Mouse (Mus musculus) MEL (cell line): ENCODE measurements around the gene Rp2. TPM values are rescaled to one million over a fixed set of nuclear protein-coding genes. Genes with fewer than 3 reads are reported as not detected.

Source experiments
- DNase-seq: peaks from one replicate; pipeline ENCODE4 v3.0.0; 2011; ENCODE audit warnings: low read depth, low spot score
- H3K27ac ChIP-seq: 2 replicates; pipeline ENCODE4 v1.5.1; 2012; ENCODE audit warnings: low read depth, mild to moderate bottlenecking, control low read depth, low read length, moderate library complexity; ENCODE audit not compliant: control insufficient read depth
- H3K27me3 ChIP-seq, 2 experiments: fragments of 150-350 bp in 1 of 2; sonication (generic) in 1 of 2; 2 replicates each; pipeline ENCODE4 v1.6.1; 2012; ENCODE audit warnings: low read length in 2 of 2, mild to moderate bottlenecking in 2 of 2, improper control_type of control experiment in 1 of 2, moderate library complexity in 1 of 2; ENCODE audit not compliant: insufficient read depth in 2 of 2, control insufficient read depth in 1 of 2
- H3K36me3 ChIP-seq, 2 experiments: 2 replicates each; pipeline ENCODE4 v1.6.1; 2012 to 2014; ENCODE audit warnings: low read length in 2 of 2, improper control_type of control experiment in 1 of 2, inconsistent platforms in 1 of 2, mild to moderate bottlenecking in 1 of 2; ENCODE audit not compliant: insufficient read depth in 2 of 2, control insufficient read depth in 1 of 2
- H3K4me1 ChIP-seq, 2 experiments: fragments of 150-350 bp in 1 of 2; sonication (generic) in 1 of 2; 2 replicates each; pipeline ENCODE4 v1.6.1; 2012; ENCODE audit warnings: low read length in 2 of 2, improper control_type of control experiment in 1 of 2, mild to moderate bottlenecking in 1 of 2; ENCODE audit not compliant: insufficient read depth in 2 of 2, control insufficient read depth in 1 of 2
- H3K4me3 ChIP-seq, 2 experiments: fragments of 150-350 bp in 1 of 2; sonication (generic) in 1 of 2; 2 replicates each; pipeline ENCODE4 v1.5.1; 2012; ENCODE audit warnings: low read depth in 2 of 2, low read length in 2 of 2, mild to moderate bottlenecking in 2 of 2, moderate library complexity in 2 of 2, control low read depth in 1 of 2, improper control_type of control experiment in 1 of 2; ENCODE audit not compliant: control insufficient read depth in 1 of 2, insufficient read depth in 1 of 2
- H3K79me2 ChIP-seq: 2 replicates; pipeline ENCODE4 v1.6.1; 2012; ENCODE audit warnings: mild to moderate bottlenecking, low read length, moderate library complexity; ENCODE audit not compliant: control insufficient read depth, poor library complexity, insufficient read depth
- H3K9ac ChIP-seq: 2 replicates; pipeline ENCODE4 v1.6.1; 2012; ENCODE audit warnings: low read depth, mild to moderate bottlenecking, control low read depth, low read length, moderate library complexity; ENCODE audit not compliant: control insufficient read depth, poor library complexity, severe bottlenecking
- H3K9me3 ChIP-seq: fragments of 150-350 bp; sonication (generic); replicated peaks from 2 replicates; pipeline ENCODE4 v1.6.1; 2012; ENCODE audit warnings: mild to moderate bottlenecking, low read length, improper control_type of control experiment, moderate library complexity; ENCODE audit not compliant: insufficient read depth
- BHLHE40 ChIP-seq: IDR thresholded peaks from 2 replicates; pipeline ENCODE4 v1.6.1; 2012; ENCODE audit warnings: low read depth, mild to moderate bottlenecking, inconsistent platforms, low read length, improper control_type of control experiment, borderline replicate concordance
- CHD2 ChIP-seq: IDR thresholded peaks from 2 replicates; pipeline ENCODE4 v1.6.1; 2011; ENCODE audit warnings: low read length, improper control_type of control experiment
- E2F4 ChIP-seq: IDR thresholded peaks from 2 replicates; pipeline ENCODE4 v1.6.1; 2011; ENCODE audit warnings: low read depth, low read length, improper control_type of control experiment, borderline replicate concordance
- ELF1 ChIP-seq: IDR thresholded peaks from 2 replicates; pipeline ENCODE4 v1.6.1; 2014; ENCODE audit warnings: low read depth, mild to moderate bottlenecking, inconsistent platforms, low read length, improper control_type of control experiment, moderate library complexity
- EP300 ChIP-seq, 2 experiments: IDR thresholded peaks; 2 replicates each; pipeline ENCODE4 v1.6.1; 2011; ENCODE audit warnings: improper control_type of control experiment in 2 of 2, low read length in 2 of 2, low read depth in 1 of 2, mild to moderate bottlenecking in 1 of 2
- ETS1 ChIP-seq: IDR thresholded peaks from 2 replicates; pipeline ENCODE4 v1.6.1; 2012; ENCODE audit warnings: low read depth, mild to moderate bottlenecking, inconsistent platforms, low read length, improper control_type of control experiment, moderate library complexity
- GABPA ChIP-seq: IDR thresholded peaks from 2 replicates; pipeline ENCODE4 v1.6.1; 2012; ENCODE audit warnings: low read depth, mild to moderate bottlenecking, inconsistent platforms, low read length, improper control_type of control experiment, moderate library complexity
- GATA1 ChIP-seq: IDR thresholded peaks from 2 replicates; pipeline ENCODE4 v1.6.1; 2011; ENCODE audit warnings: low read depth, low read length, improper control_type of control experiment
- HCFC1 ChIP-seq: IDR thresholded peaks from 2 replicates; pipeline ENCODE4 v1.6.1; 2012; ENCODE audit warnings: low read depth, mild to moderate bottlenecking, inconsistent platforms, low read length, improper control_type of control experiment, moderate library complexity
- JUND ChIP-seq: IDR thresholded peaks from 2 replicates; pipeline ENCODE4 v1.6.1; 2011; ENCODE audit warnings: low read depth, mild to moderate bottlenecking, improper control_type of control experiment, low read length
- MAFK ChIP-seq: IDR thresholded peaks from 2 replicates; pipeline ENCODE4 v1.6.1; 2011; ENCODE audit warnings: low read depth, mild to moderate bottlenecking, low read length, improper control_type of control experiment, borderline replicate concordance
- MAX ChIP-seq: IDR thresholded peaks from 2 replicates; pipeline ENCODE4 v1.6.1; 2011; ENCODE audit warnings: low read length, improper control_type of control experiment
- MXI1 ChIP-seq: IDR thresholded peaks from 2 replicates; pipeline ENCODE4 v1.6.1; 2011; ENCODE audit warnings: mild to moderate bottlenecking, low read depth, low read length, improper control_type of control experiment
- MYC ChIP-seq: IDR thresholded peaks from 2 replicates; pipeline ENCODE4 v1.6.1; 2011; ENCODE audit warnings: low read depth, mild to moderate bottlenecking, low read length, improper control_type of control experiment, moderate library complexity
- POLR2AphosphoS5 ChIP-seq: IDR thresholded peaks from 2 replicates; pipeline ENCODE4 v1.6.1; 2012; ENCODE audit warnings: low read depth, borderline replicate concordance, mild to moderate bottlenecking, inconsistent platforms, low read length, moderate library complexity, mixed read lengths
- RAD21 ChIP-seq: IDR thresholded peaks from 2 replicates; pipeline ENCODE4 v1.6.1; 2011; ENCODE audit warnings: mild to moderate bottlenecking, low read depth, low read length, improper control_type of control experiment
- RCOR1 ChIP-seq: IDR thresholded peaks from 2 replicates; pipeline ENCODE4 v1.6.1; 2012; ENCODE audit warnings: low read depth, mild to moderate bottlenecking, inconsistent platforms, low read length, improper control_type of control experiment
- SIN3A ChIP-seq: IDR thresholded peaks from 2 replicates; pipeline ENCODE4 v1.6.1; 2012; ENCODE audit warnings: low read length, improper control_type of control experiment, inconsistent platforms
- TAL1 ChIP-seq: IDR thresholded peaks from 2 replicates; pipeline ENCODE4 v1.6.1; 2012; ENCODE audit warnings: mild to moderate bottlenecking, inconsistent platforms, low read length, moderate library complexity, mixed read lengths
- TBP ChIP-seq: IDR thresholded peaks from 2 replicates; pipeline ENCODE4 v1.8.0; 2011; ENCODE audit warnings: low read depth, low read length, improper control_type of control experiment
- TCF12 ChIP-seq: IDR thresholded peaks from 2 replicates; pipeline ENCODE4 v1.6.1; 2014; ENCODE audit warnings: low read depth, mild to moderate bottlenecking, inconsistent platforms, low read length, improper control_type of control experiment, moderate library complexity
- USF1 ChIP-seq: IDR thresholded peaks from 2 replicates; pipeline ENCODE4 v1.6.1; 2014; ENCODE audit warnings: low read depth, mild to moderate bottlenecking, inconsistent platforms, low read length, improper control_type of control experiment, moderate library complexity
- ZC3H11A ChIP-seq: IDR thresholded peaks from 2 replicates; pipeline ENCODE4 v1.6.1; 2012; ENCODE audit warnings: low read depth, mild to moderate bottlenecking, inconsistent platforms, low read length, improper control_type of control experiment
- ZKSCAN1 ChIP-seq: IDR thresholded peaks from 2 replicates; pipeline ENCODE4 v1.6.1; 2012; ENCODE audit warnings: low read depth, mild to moderate bottlenecking, inconsistent platforms, low read length, improper control_type of control experiment, moderate library complexity
- polyA plus RNA-seq, 2 experiments: library from polyadenylated mRNA; stranded (reverse) in 1 of 2; unstranded in 1 of 2; fragments of >175 nt in 1 of 2; fragments of >200 nt in 1 of 2; gene quantifications; 2 replicates each; pipeline versions ENCODE4 v1.2.1 to v1.2.4; 2012; ENCODE audit warnings: low replicate concordance in 2 of 2, low read depth in 1 of 2; ENCODE audit not compliant: insufficient read length in 2 of 2, insufficient read depth in 1 of 2, missing spikeins in 1 of 2
- total RNA-seq: library from RNA; depleted of rRNA; stranded (reverse); fragments of 300-350 nt; gene quantifications from 2 replicates; pipeline ENCODE4 v1.2.3, GENCODE M21; 2012

The Rp2 gene
- total and polyA plus RNA-seq, 3 experiments, result 10.0 to 16.8 TPM; not detected in 1

GRCm38 (mm10) chrX:20414885-20415622, 50.8 kb downstream of the Rp2 start:
- H3K79me2 ChIP-seq, result no peaks in the 10 kb centered on the region
- no peak overlapping the region for H3K27ac ChIP-seq
- no peaks in the 10 kb centered on the region for H3K9me3 ChIP-seq
- peaks cover 20 to 27% of the 10 kb centered on the region in 2 experiments for H3K4me1 ChIP-seq
- H3K9ac ChIP-seq, result no peak overlapping the region
- H3K4me3 ChIP-seq, result no peak overlapping the region
- no peak for DNase-seq
- peaks cover 0 to 36% of the 10 kb centered on the region in 2 experiments; a peak in 2 of 4 replicates for H3K36me3 ChIP-seq
- no peak for TF ChIP-seq RCOR1
- TF ChIP-seq BHLHE40, result no peak
- no peak for TF ChIP-seq HCFC1
- no peak for TF ChIP-seq RAD21
- no peaks in the 10 kb centered on the region for H3K27me3 ChIP-seq

DNA sequence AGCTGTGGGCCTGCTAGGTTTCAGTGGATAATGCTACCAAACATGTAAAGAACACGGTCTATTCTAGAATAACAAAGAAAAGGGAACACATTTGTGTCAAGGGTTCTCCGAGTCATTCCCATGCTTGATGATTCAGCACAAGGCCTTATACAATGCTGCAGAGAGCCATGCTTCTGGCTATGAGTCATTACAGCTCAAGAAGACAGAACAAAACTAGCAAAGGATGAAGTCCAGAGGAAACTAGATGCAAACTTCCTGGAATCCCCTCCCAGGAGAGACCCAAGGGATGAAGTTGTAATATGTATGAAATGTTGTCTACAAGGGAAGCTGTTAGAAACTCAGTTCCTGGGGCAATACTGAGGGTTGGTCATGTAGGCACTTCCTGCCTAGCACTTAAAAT, 54.2 kb downstream of the Rp2 start:
- no peaks in the 10 kb centered on the region for H3K9me3 ChIP-seq
- peak overlapping the region; percentile 24; the same call in 1 of the 2 replicates for H3K27ac ChIP-seq
- TF ChIP-seq MYC, result 0 out of 2 replicates have a peak, but pooled peaks have one; percentile 45
- no peak for TF ChIP-seq GABPA
- peak; percentile 35; the same call in 1 of the 2 replicates for TF ChIP-seq JUND
- no peak for TF ChIP-seq E2F4
- peak; percentile 63 for DNase-seq
- no peak overlapping the region for H3K9ac ChIP-seq
- no peaks in the 10 kb centered on the region for H3K27me3 ChIP-seq
- peaks cover 10 to 14% of the 10 kb centered on the region in 2 experiments for H3K4me1 ChIP-seq
- H3K79me2 ChIP-seq, result no peaks in the 10 kb centered on the region
- no peak overlapping the region for H3K4me3 ChIP-seq
- peaks cover 0 to 23% of the 10 kb centered on the region in 2 experiments; a peak in 2 of 4 replicates for H3K36me3 ChIP-seq

DNA sequence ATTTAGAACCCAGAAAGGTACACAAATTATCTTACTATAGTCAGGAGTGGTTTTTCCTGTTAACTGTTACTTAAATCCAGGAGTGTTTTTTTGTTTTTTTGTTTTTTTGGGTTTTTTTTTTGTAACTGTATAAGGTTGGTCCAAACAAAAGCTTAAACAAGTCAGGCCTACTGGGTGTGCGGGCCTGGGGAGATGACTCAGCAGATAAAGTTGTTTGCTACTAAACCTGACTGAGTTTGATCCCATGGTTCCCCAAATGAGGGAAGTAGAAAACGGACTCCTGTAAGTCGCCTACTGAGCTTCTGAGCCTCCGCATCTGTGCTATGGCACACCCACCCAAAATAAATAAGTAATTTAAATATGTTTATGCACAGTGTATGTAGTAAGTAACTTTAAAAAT, 55.3 kb downstream of the Rp2 start:
- TF ChIP-seq E2F4, result no peak
- no peak for TF ChIP-seq MXI1
- TF ChIP-seq JUND, result peak; percentile 47; the same call in 1 of the 2 replicates
- TF ChIP-seq MAX, result no peak
- no peak for TF ChIP-seq CHD2
- TF ChIP-seq ETS1, result no peak
- TF ChIP-seq BHLHE40, result no peak
- TF ChIP-seq TBP, result 0 out of 2 replicates have a peak, but pooled peaks have one; percentile 21
- no peak for TF ChIP-seq TAL1
- TF ChIP-seq SIN3A, result 0 out of 2 replicates have a peak, but pooled peaks have one; percentile 16
- TF ChIP-seq TCF12, result peak; percentile 17; the same call in 1 of the 2 replicates
- TF ChIP-seq POLR2AphosphoS5, result no peak
- TF ChIP-seq GABPA, result peak; percentile 82
- TF ChIP-seq ELF1, result peak; percentile 17; the same call in 1 of the 2 replicates
- peak; percentile 89 for TF ChIP-seq MAFK
- TF ChIP-seq GATA1, result peak; percentile 50; the same call in 1 of the 2 replicates
- TF ChIP-seq EP300 (IDR thresholded peaks at IDR 0.05; ENCODE audit: low read depth in 1 of 2, low read length in 2 of 2), result peak; percentile 34 to 36; a peak in 3 of 4 replicates
- peak; percentile 36; the same call in 1 of the 2 replicates for TF ChIP-seq HCFC1
- TF ChIP-seq USF1, result no peak
- TF ChIP-seq ZC3H11A, result no peak
- peak; percentile 86; the same call in 1 of the 2 replicates for TF ChIP-seq ZKSCAN1
- peak; percentile 84 for DNase-seq

More for the DNA sequence above, 55.3 kb downstream of the Rp2 start:
- Histone ChIP-seq H3K36me3 (peaks cover 0 to 19% of the 10 kb centered on the region in 2 experiments; a peak in 2 of 4 replicates), H3K9me3 (no peaks in the 10 kb centered on the region), H3K27me3 (no peaks in the 10 kb centered on the region), H3K9ac (peak overlapping the region; percentile 44), H3K4me3 (no peak overlapping the region), H3K4me1 (peaks cover 8 to 10% of the 10 kb centered on the region in 2 experiments), H3K27ac (peak overlapping the region; percentile 48), H3K79me2 (no peaks in the 10 kb centered on the region)
